Mouse (Mus musculus): ENCODE results near the gene Gm42791. TPM values are rescaled to one million over a fixed set of nuclear protein-coding genes. Genes with fewer than 3 reads are reported as not detected.

Gene Gm42791
- polyA plus RNA-seq, 1 experiment, result 8.4 TPM

GRCm38 (mm10) chr5:148995962-148996708, 1.2 kb upstream of the Gm42791 start:
- TF ChIP-seq POLR2A (IDR thresholded peaks at IDR 0.05; ENCODE audit: borderline replicate concordance, control insufficient read depth, low read depth, low read length) (no peak), CTCF (IDR thresholded peaks at IDR 0.05; ENCODE audit: control insufficient read depth, insufficient read depth, low read length) (no peak)
- Histone ChIP-seq H3K27ac (ENCODE audit: control insufficient read depth, insufficient read depth, low read depth, low read length, poor library complexity) (no peak overlapping the region), H3K4me1 (ENCODE audit: control insufficient read depth, insufficient read depth, low read length) (no peaks in the 10 kb centered on the region), H3K4me3 (replicated peaks; ENCODE audit: control insufficient read depth, low read depth, low read length) (no peak overlapping the region)
- WGBS, result 81% methylated on average over 9 of the region's 9 CpGs

- Histone ChIP-seq H3K4me3 (replicated peaks; ENCODE audit: control insufficient read depth, low read depth, low read length) (peak overlapping the region; percentile 24), H3K4me1 (ENCODE audit: control insufficient read depth, insufficient read depth, low read length) (no peaks in the 10 kb centered on the region), H3K27ac (ENCODE audit: control insufficient read depth, insufficient read depth, low read depth, low read length, poor library complexity) (peak overlapping the region; percentile 16)
- TF ChIP-seq POLR2A (IDR thresholded peaks at IDR 0.05; ENCODE audit: borderline replicate concordance, control insufficient read depth, low read depth, low read length), result no peak
- no peak for TF ChIP-seq CTCF (IDR thresholded peaks at IDR 0.05; ENCODE audit: control insufficient read depth, insufficient read depth, low read length)
- WGBS, result 53% methylated on average over 7 of the region's 7 CpGs
These were observed 639 bp downstream of the Gm42791 start for GRCm38 (mm10) chr5:148994311-148994705.

- 94% methylated on average over 11 of the region's 11 CpGs for WGBS
- Histone ChIP-seq H3K4me3 (replicated peaks; ENCODE audit: control insufficient read depth, low read depth, low read length) (no peak overlapping the region), H3K4me1 (ENCODE audit: control insufficient read depth, insufficient read depth, low read length) (no peaks in the 10 kb centered on the region), H3K27ac (ENCODE audit: control insufficient read depth, insufficient read depth, low read depth, low read length, poor library complexity) (no peak overlapping the region)
- no peak for TF ChIP-seq POLR2A (IDR thresholded peaks at IDR 0.05; ENCODE audit: borderline replicate concordance, control insufficient read depth, low read depth, low read length)
- no peak for TF ChIP-seq CTCF (IDR thresholded peaks at IDR 0.05; ENCODE audit: control insufficient read depth, insufficient read depth, low read length)
These were observed 2.3 kb downstream of the Gm42791 start for GRCm38 (mm10) chr5:148992598-148992997.

- 95% methylated on average over 12 of the region's 12 CpGs for WGBS
- no peak overlapping the region for H3K27ac ChIP-seq (ENCODE audit: control insufficient read depth, insufficient read depth, low read depth, low read length, poor library complexity)
- no peaks in the 10 kb centered on the region for H3K4me1 ChIP-seq (ENCODE audit: control insufficient read depth, insufficient read depth, low read length)
- no peak overlapping the region for H3K4me3 ChIP-seq (replicated peaks; ENCODE audit: control insufficient read depth, low read depth, low read length)
- TF ChIP-seq CTCF (IDR thresholded peaks at IDR 0.05; ENCODE audit: control insufficient read depth, insufficient read depth, low read length), result no peak
- no peak for TF ChIP-seq POLR2A (IDR thresholded peaks at IDR 0.05; ENCODE audit: borderline replicate concordance, control insufficient read depth, low read depth, low read length)
These were observed 4.0 kb downstream of the Gm42791 start for GRCm38 (mm10) chr5:148990891-148991311.

- 80% methylated on average over 7 of the region's 7 CpGs for WGBS
- no peak overlapping the region for H3K4me3 ChIP-seq (replicated peaks; ENCODE audit: control insufficient read depth, low read depth, low read length)
These were observed 5.5 kb downstream of the Gm42791 start for GRCm38 (mm10) chr5:148989480-148989879.

GRCm38 (mm10) chr5:148984961-148985360, 10.0 kb downstream of the Gm42791 start:
- no peak overlapping the region for H3K4me3 ChIP-seq (replicated peaks; ENCODE audit: control insufficient read depth, low read depth, low read length)
- H3K27ac ChIP-seq (ENCODE audit: control insufficient read depth, insufficient read depth, low read depth, low read length, poor library complexity), result no peak overlapping the region
- H3K4me1 ChIP-seq (ENCODE audit: control insufficient read depth, insufficient read depth, low read length), result no peaks in the 10 kb centered on the region
- TF ChIP-seq CTCF (IDR thresholded peaks at IDR 0.05; ENCODE audit: control insufficient read depth, insufficient read depth, low read length), result no peak
- no peak for TF ChIP-seq POLR2A (IDR thresholded peaks at IDR 0.05; ENCODE audit: borderline replicate concordance, control insufficient read depth, low read depth, low read length)
- WGBS, result 85% methylated on average over 13 of the region's 13 CpGs

More at GRCm38 (mm10) chr5:148989480-148989879, 5.5 kb downstream of the Gm42791 start:
- TF ChIP-seq POLR2A (IDR thresholded peaks at IDR 0.05; ENCODE audit: borderline replicate concordance, control insufficient read depth, low read depth, low read length) (no peak), CTCF (IDR thresholded peaks at IDR 0.05; ENCODE audit: control insufficient read depth, insufficient read depth, low read length) (peak; percentile 32; the same call in 1 of the 2 replicates)
- no peaks in the 10 kb centered on the region for H3K4me1 ChIP-seq (ENCODE audit: control insufficient read depth, insufficient read depth, low read length)
- H3K27ac ChIP-seq (ENCODE audit: control insufficient read depth, insufficient read depth, low read depth, low read length, poor library complexity), result no peak overlapping the region

- TF ChIP-seq POLR2A (IDR thresholded peaks at IDR 0.05; ENCODE audit: borderline replicate concordance, control insufficient read depth, low read depth, low read length) (no peak), CTCF (IDR thresholded peaks at IDR 0.05; ENCODE audit: control insufficient read depth, insufficient read depth, low read length) (no peak)
- H3K27ac ChIP-seq (ENCODE audit: control insufficient read depth, insufficient read depth, low read depth, low read length, poor library complexity), result no peak overlapping the region
- WGBS, result 96% methylated on average over 1 of the region's 1 CpGs
- H3K4me3 ChIP-seq (replicated peaks; ENCODE audit: control insufficient read depth, low read depth, low read length), result no peak overlapping the region
- H3K4me1 ChIP-seq (ENCODE audit: control insufficient read depth, insufficient read depth, low read length), result no peaks in the 10 kb centered on the region; the same call in 1 of the 2 replicates
These were observed 11.3 kb downstream of the Gm42791 start for GRCm38 (mm10) chr5:148983696-148984095.

- Histone ChIP-seq H3K4me3 (replicated peaks; ENCODE audit: control insufficient read depth, low read depth, low read length) (no peak overlapping the region), H3K4me1 (ENCODE audit: control insufficient read depth, insufficient read depth, low read length) (no peaks in the 10 kb centered on the region; the same call in 1 of the 2 replicates), H3K27ac (ENCODE audit: control insufficient read depth, insufficient read depth, low read depth, low read length, poor library complexity) (no peak overlapping the region)
- 82% methylated on average over 12 of the region's 12 CpGs for WGBS
- TF ChIP-seq CTCF (IDR thresholded peaks at IDR 0.05; ENCODE audit: control insufficient read depth, insufficient read depth, low read length) (no peak), POLR2A (IDR thresholded peaks at IDR 0.05; ENCODE audit: borderline replicate concordance, control insufficient read depth, low read depth, low read length) (no peak)
These were observed 11.8 kb downstream of the Gm42791 start for GRCm38 (mm10) chr5:148983108-148983664.

Measured in bone marrow, adult 2 months (tissue).